Mouse (Mus musculus) midbrain, embryonic 10.5 days (tissue): ENCODE data around the gene Ociad1. TPM values are rescaled to one million over a fixed set of nuclear protein-coding genes. Genes with fewer than 3 reads are reported as not detected.

Experiments
- DNase-seq: peaks from one replicate; pipeline ENCODE4 v3.0.0-alpha.2; 2017; ENCODE audit warnings: low spot score
- H3K27ac ChIP-seq: fragments of 300-500 bp; sonication (generic); replicated peaks from 2 replicates; pipeline ENCODE4 v1.5.1; 2016; ENCODE audit warnings: mild to moderate bottlenecking
- H3K27me3 ChIP-seq: fragments of 300-500 bp; sonication (generic); 2 replicates; pipeline ENCODE4 v1.6.1; 2016; ENCODE audit warnings: low read depth, mild to moderate bottlenecking; ENCODE audit not compliant: poor library complexity, severe bottlenecking
- H3K36me3 ChIP-seq: fragments of 300-500 bp; sonication (generic); 2 replicates; pipeline ENCODE4 v1.6.1; 2016; ENCODE audit warnings: mild to moderate bottlenecking, moderate library complexity
- H3K4me1 ChIP-seq: fragments of 300-500 bp; sonication (generic); 2 replicates; pipeline ENCODE4 v1.6.1; 2016
- H3K4me3 ChIP-seq: fragments of 300-500 bp; sonication (generic); 2 replicates; pipeline ENCODE4 v1.5.1; 2016; ENCODE audit warnings: mild to moderate bottlenecking, moderate library complexity
- H3K9me3 ChIP-seq: fragments of 300-500 bp; sonication (generic); replicated peaks from 2 replicates; pipeline ENCODE4 v1.6.1; 2016; ENCODE audit warnings: mild to moderate bottlenecking
- WGBS: fragments of 180-500 bp; shearing (Covaris S2); methylation state at CpG from one replicate; pipeline ENCODE4 v1.1.7; 2016; 5-methylcytosine and 5-hydroxymethylcytosine counted together
- polyA plus RNA-seq: library from polyadenylated mRNA; unstranded; fragments of >200 nt; fragmentation: Nextera tagmentation; extraction: Ambion mirVana; gene quantifications from 2 replicates; pipeline ENCODE4 v1.2.1, GENCODE M21; 2016

Gene Ociad1
- 164 TPM in 2 replicates for polyA plus RNA-seq

GRCm38 (mm10) chr5:73292502-73293457, at the start of gene Ociad1:
Ociad1 (plus strand) TSS chr5:73292784.
- DNase-seq, result peak; percentile 99
- no peaks in the 10 kb centered on the region for H3K9me3 ChIP-seq
- WGBS, result under 1% methylated on average over 58 of the region's 58 CpGs
- H3K4me1 ChIP-seq, result peaks cover 15% of the 10 kb centered on the region
- peaks cover 34% of the 10 kb centered on the region for H3K36me3 ChIP-seq
- H3K4me3 ChIP-seq, result peak within 1 kb of the TSS; percentile 94
- peak within 1 kb of the TSS; percentile 97 for H3K27ac ChIP-seq
- H3K27me3 ChIP-seq, result no peaks in the 10 kb centered on the region

GRCm38 (mm10) chr5:73244403-73244802, 48.2 kb upstream of the Ociad1 start:
- H3K27ac ChIP-seq, result no peak overlapping the region
- WGBS, result 86% methylated on average over 13 of the region's 13 CpGs
- peaks cover 8% of the 10 kb centered on the region for H3K4me1 ChIP-seq
- H3K9me3 ChIP-seq, result no peaks in the 10 kb centered on the region
- no peak for DNase-seq
- H3K4me3 ChIP-seq, result no peak overlapping the region
- no peaks in the 10 kb centered on the region for H3K27me3 ChIP-seq
- H3K36me3 ChIP-seq, result peaks cover 3% of the 10 kb centered on the region; the same call in 1 of the 2 replicates

- Histone ChIP-seq H3K4me3 (no peak overlapping the region), H3K4me1 (peaks cover 8% of the 10 kb centered on the region), H3K27me3 (no peaks in the 10 kb centered on the region), H3K9me3 (no peaks in the 10 kb centered on the region), H3K27ac (no peak overlapping the region), H3K36me3 (peaks cover 3% of the 10 kb centered on the region; the same call in 1 of the 2 replicates)
- 95% methylated on average over 6 of the region's 6 CpGs for WGBS
- DNase-seq, result no peak
These were observed 46.2 kb upstream of the Ociad1 start for GRCm38 (mm10) chr5:73246414-73246813.

GRCm38 (mm10) chr5:73248211-73248610, 44.4 kb upstream of the Ociad1 start:
- no peaks in the 10 kb centered on the region for H3K9me3 ChIP-seq
- no peak overlapping the region for H3K4me3 ChIP-seq
- DNase-seq, result no peak
- no peaks in the 10 kb centered on the region for H3K27me3 ChIP-seq
- no peak overlapping the region for H3K27ac ChIP-seq
- peaks cover 7% of the 10 kb centered on the region; the same call in 1 of the 2 replicates for H3K4me1 ChIP-seq
- H3K36me3 ChIP-seq, result peaks cover 7% of the 10 kb centered on the region; the same call in 1 of the 2 replicates
- WGBS, result 90% methylated on average over 8 of the region's 8 CpGs

GRCm38 (mm10) chr5:73249341-73249740, 43.2 kb upstream of the Ociad1 start:
- Histone ChIP-seq H3K4me3 (no peak overlapping the region), H3K36me3 (peaks cover 7% of the 10 kb centered on the region; the same call in 1 of the 2 replicates), H3K27ac (no peak overlapping the region), H3K4me1 (peaks cover 18% of the 10 kb centered on the region), H3K27me3 (no peaks in the 10 kb centered on the region), H3K9me3 (no peaks in the 10 kb centered on the region)
- 95% methylated on average over 4 of the region's 4 CpGs for WGBS
- DNase-seq, result no peak

- Histone ChIP-seq H3K4me1 (peaks cover 31% of the 10 kb centered on the region), H3K27ac (no peak overlapping the region), H3K36me3 (peaks cover 7% of the 10 kb centered on the region; the same call in 1 of the 2 replicates), H3K9me3 (no peaks in the 10 kb centered on the region), H3K4me3 (no peak overlapping the region), H3K27me3 (0 out of 2 replicates have a peak, but pooled peaks cover 2% of the 10 kb centered on the region)
- no peak for DNase-seq
These were observed 39.8 kb upstream of the Ociad1 start for GRCm38 (mm10) chr5:73252739-73253138.

GRCm38 (mm10) chr5:73254660-73255059, 37.9 kb upstream of the Ociad1 start:
- peak overlapping the region; percentile 96; the same call in 1 of the 2 replicates for H3K27ac ChIP-seq

GRCm38 (mm10) chr5:73255321-73256251, 37.0 kb upstream of the Ociad1 start:
- peak overlapping the region; percentile 96 for H3K27ac ChIP-seq
- peaks cover 31% of the 10 kb centered on the region for H3K4me1 ChIP-seq
- 0 out of 2 replicates have a peak, but pooled peaks cover 5% of the 10 kb centered on the region for H3K27me3 ChIP-seq
- peak; percentile 77 for DNase-seq
- H3K36me3 ChIP-seq, result 0 out of 2 replicates have a peak, but pooled peaks cover 3% of the 10 kb centered on the region
- peak overlapping the region; percentile 94 for H3K4me3 ChIP-seq
- under 1% methylated on average over 128 of the region's 129 CpGs for WGBS
- H3K9me3 ChIP-seq, result no peaks in the 10 kb centered on the region

More at GRCm38 (mm10) chr5:73254660-73255059, 37.9 kb upstream of the Ociad1 start:
- Histone ChIP-seq H3K4me3 (peak overlapping the region; percentile 94), H3K36me3 (0 out of 2 replicates have a peak, but pooled peaks cover 3% of the 10 kb centered on the region), H3K4me1 (peaks cover 31% of the 10 kb centered on the region), H3K9me3 (no peaks in the 10 kb centered on the region), H3K27me3 (0 out of 2 replicates have a peak, but pooled peaks cover 5% of the 10 kb centered on the region)
- WGBS, result 60% methylated on average over 5 of the region's 5 CpGs
- DNase-seq, result no peak

GRCm38 (mm10) chr5:73256352-73257065, 36.1 kb upstream of the Ociad1 start, which contains the start of gene Fryl:
Fryl (minus strand) TSS chr5:73256619.
- no peaks in the 10 kb centered on the region for H3K9me3 ChIP-seq
- under 1% methylated on average over 44 of the region's 44 CpGs for WGBS
- DNase-seq, result peak; percentile 100
- H3K27ac ChIP-seq, result peak within 1 kb of the TSS; percentile 96
- H3K4me1 ChIP-seq, result peaks cover 31% of the 10 kb centered on the region
- H3K27me3 ChIP-seq, result 0 out of 2 replicates have a peak, but pooled peaks cover 5% of the 10 kb centered on the region
- H3K36me3 ChIP-seq, result 0 out of 2 replicates have a peak, but pooled peaks cover 3% of the 10 kb centered on the region
- peak within 1 kb of the TSS; percentile 94 for H3K4me3 ChIP-seq

GRCm38 (mm10) chr5:73257096-73257495, 35.5 kb upstream of the Ociad1 start:
- Histone ChIP-seq H3K4me3 (peak overlapping the region; percentile 94), H3K27ac (peak overlapping the region; percentile 76), H3K36me3 (0 out of 2 replicates have a peak, but pooled peaks cover under 1% of the 10 kb centered on the region), H3K4me1 (peaks cover 29% of the 10 kb centered on the region), H3K9me3 (no peaks in the 10 kb centered on the region), H3K27me3 (0 out of 2 replicates have a peak, but pooled peaks cover 5% of the 10 kb centered on the region)
- 5% methylated on average over 11 of the region's 11 CpGs for WGBS
- no peak for DNase-seq

GRCm38 (mm10) chr5:73257723-73258122, 34.9 kb upstream of the Ociad1 start:
- no peak for DNase-seq
- H3K27ac ChIP-seq, result no peak overlapping the region
- WGBS, result 56% methylated on average over 8 of the region's 8 CpGs
- H3K36me3 ChIP-seq, result no peaks in the 10 kb centered on the region
- 0 out of 2 replicates have a peak, but pooled peaks cover 5% of the 10 kb centered on the region for H3K27me3 ChIP-seq
- 0 out of 2 replicates have a peak overlapping the region, but pooled peaks have one; percentile 94 for H3K4me3 ChIP-seq
- peaks cover 27% of the 10 kb centered on the region for H3K4me1 ChIP-seq
- H3K9me3 ChIP-seq, result no peaks in the 10 kb centered on the region
